In genomic region chr6:31597136-31597460, GRCm38 (mm10) we compare ENCODE assay signal across 10 mouse cellular contexts. TPM values are rescaled to one million over a fixed set of nuclear protein-coding genes. Genes with fewer than 3 reads are reported as not detected.
DNase-seq lines count a peak whose midpoint lies in the region; ATAC-seq and TF ChIP-seq lines count a peak whose summit lies in the region.
"Had no signal": no experiment of that assay in that cellular context is flagged by ENCODE, and none has a peak within 500 bp of the region (broad histone marks: within the 10 kb centered on the region; RNA-seq: fewer than 3 reads in every experiment).

No protein-coding gene starts in this region.

- peak overlapping the region; percentile 24; the same call in 1 of the 2 replicates for H3K4me2 ChIP-seq in forebrain, embryonic 11.5 days (ENCODE audit: low read depth, low read length, severe bottlenecking)
- H3K4me2 ChIP-seq in hindbrain, embryonic 16.5 days (ENCODE audit: low read length) = peak overlapping the region; percentile 5
- peak overlapping the region; percentile 32 for H3K4me2 ChIP-seq in neural tube, embryonic 12.5 days (replicated peaks)
- H3K4me2 ChIP-seq: liver, embryonic 13.5 days had no signal

- H3K4me3 ChIP-seq in layer of hippocampus, adult 2 months = no peak overlapping the region
- H3K4me3 ChIP-seq in forebrain, embryonic 11.5 days (ENCODE audit: low read depth, low read length) = no peak overlapping the region
- no peak overlapping the region for H3K4me3 ChIP-seq in hindbrain, embryonic 16.5 days (ENCODE audit: low read length)
- no peak overlapping the region for H3K4me3 ChIP-seq in neural tube, embryonic 12.5 days
- H3K4me3 ChIP-seq: liver, embryonic 13.5 days had no signal

- no peak for DNase-seq in layer of hippocampus, adult 2 months (ENCODE audit: low spot score in 2 of 2)
- DNase-seq in layer of hippocampus, postnatal 36 days = no peak
- DNase-seq in forebrain, embryonic 11.5 days (ENCODE audit: low spot score) = no peak
- no peak for DNase-seq in spleen, adult 18-20 months
- no peak for DNase-seq in ovary, postnatal 14 days (ENCODE audit: low spot score)
- DNase-seq in thymus, postnatal 25 days = no peak
- DNase-seq: liver, embryonic 13.5 days had no signal

- no peak for ATAC-seq in forebrain, embryonic 11.5 days (replicated peaks; ENCODE audit: low FRiP score)
- ATAC-seq in hindbrain, embryonic 16.5 days = no peak
- ATAC-seq in neural tube, embryonic 12.5 days (ENCODE audit: low FRiP score, low read depth) = no peak; the same call in 1 of the 2 replicates

- no peaks in the 10 kb centered on the region for H3K36me3 ChIP-seq in forebrain, embryonic 11.5 days (ENCODE audit: control insufficient read depth, insufficient read depth, low read length)
- H3K36me3 ChIP-seq in hindbrain, embryonic 16.5 days (ENCODE audit: control insufficient read depth, insufficient read depth, low read length) = no peaks in the 10 kb centered on the region
- H3K36me3 ChIP-seq in neural tube, embryonic 12.5 days = no peaks in the 10 kb centered on the region
- H3K36me3 ChIP-seq: G1E; liver, embryonic 13.5 days had no signal

- H3K4me1 ChIP-seq in forebrain, embryonic 11.5 days (replicated peaks; ENCODE audit: control insufficient read depth, insufficient read depth, low read length) = peaks cover 28% of the 10 kb centered on the region
- H3K4me1 ChIP-seq in hindbrain, embryonic 16.5 days (ENCODE audit: control insufficient read depth, insufficient read depth, low read depth, low read length) = peaks cover 19% of the 10 kb centered on the region
- peaks cover 37% of the 10 kb centered on the region for H3K4me1 ChIP-seq in neural tube, embryonic 12.5 days

- 27% methylated on average over 4 of the region's 4 CpGs for WGBS in forebrain, embryonic 11.5 days
- WGBS in hindbrain, embryonic 16.5 days = 12% methylated on average over 4 of the region's 4 CpGs
- 17% methylated on average over 4 of the region's 4 CpGs for WGBS in neural tube, embryonic 12.5 days

- peak overlapping the region; percentile 71 for H3K27ac ChIP-seq in layer of hippocampus, adult 2 months
- H3K27ac ChIP-seq in forebrain, embryonic 11.5 days (ENCODE audit: low read depth, low read length) = peak overlapping the region; percentile 96
- H3K27ac ChIP-seq in hindbrain, embryonic 16.5 days (ENCODE audit: low read depth, low read length) = peak overlapping the region; percentile 63
- H3K27ac ChIP-seq in neural tube, embryonic 12.5 days = no peak overlapping the region

- peak overlapping the region; percentile 53 for H3K9ac ChIP-seq in forebrain, embryonic 11.5 days (ENCODE audit: low read length)
- no peak overlapping the region for H3K9ac ChIP-seq in hindbrain, embryonic 16.5 days (ENCODE audit: low read depth, low read length)
- H3K9ac ChIP-seq in neural tube, embryonic 12.5 days = no peak overlapping the region
- H3K9ac ChIP-seq: liver, embryonic 13.5 days had no signal

- no peaks in the 10 kb centered on the region for H3K27me3 ChIP-seq in forebrain, embryonic 11.5 days (ENCODE audit: control insufficient read depth, insufficient read depth, low read length)
- no peaks in the 10 kb centered on the region for H3K27me3 ChIP-seq in hindbrain, embryonic 16.5 days (replicated peaks; ENCODE audit: control insufficient read depth, insufficient read depth, low read length)
- no peaks in the 10 kb centered on the region for H3K27me3 ChIP-seq in neural tube, embryonic 12.5 days (replicated peaks)
- H3K27me3 ChIP-seq: liver, embryonic 13.5 days had no signal

- H3K9me3 ChIP-seq in forebrain, embryonic 11.5 days (ENCODE audit: control insufficient read depth, low read length) = no peaks in the 10 kb centered on the region
- H3K9me3 ChIP-seq in hindbrain, embryonic 16.5 days (ENCODE audit: control insufficient read depth, low read length) = no peaks in the 10 kb centered on the region
- H3K9me3 ChIP-seq in neural tube, embryonic 12.5 days = no peaks in the 10 kb centered on the region
- H3K9me3 ChIP-seq: G1E; liver, embryonic 13.5 days had no signal

- no peak for TF ChIP-seq CTCF in layer of hippocampus, adult 2 months (conservative IDR thresholded peaks at IDR 0.05)

RNA-seq across cellular contexts. Expression of gene Podxl, which starts 33.3 kb away (rescaled TPM):
- 10 to 100 TPM; 16.8 to 18.9 TPM for total RNA-seq in layer of hippocampus, adult 2 months (2021)
- 10 to 100 TPM; 13.2 to 14.7 TPM for total RNA-seq in layer of hippocampus, postnatal 36 days (2021)
- polyA plus RNA-seq in forebrain, embryonic 11.5 days (2014; fragmentation: Nextera tagmentation; extraction: Ambion mirVana) = 11.7 and 13.7 TPM in 2 replicates
- 8.3 and 11.3 TPM in 2 replicates for polyA plus RNA-seq in hindbrain, embryonic 16.5 days (2015; fragmentation: Nextera tagmentation; extraction: Ambion mirVana)
- polyA plus RNA-seq in neural tube, embryonic 12.5 days (2016; fragmentation: Nextera tagmentation; extraction: Ambion mirVana) = 12.8 and 14.8 TPM in 2 replicates
